Mouse (Mus musculus) midbrain, embryonic 11.5 days (tissue): ENCODE data around the gene Epha4. TPM values are rescaled to one million over a fixed set of nuclear protein-coding genes. Genes with fewer than 3 reads are reported as not detected.

Experiments used
- ATAC-seq: fragments of 200-750 bp; cut with Nextera tagmentation; 2 replicates; pipeline ENCODE4 v1.8.0; 2017; ENCODE audit warnings: moderate TSS enrichment, moderate library complexity; ENCODE audit not compliant: low FRiP score
- DNase-seq: peaks from one replicate; pipeline ENCODE4 v3.0.0; 2015; ENCODE audit warnings: low spot score; ENCODE audit errors: missing footprints
- H3K27ac ChIP-seq: fragments of 300-500 bp; sonication (generic); 2 replicates; pipeline ENCODE4 v1.5.1; 2014; ENCODE audit warnings: low read depth, low read length
- H3K27me3 ChIP-seq: fragments of 300-500 bp; sonication (generic); 2 replicates; pipeline ENCODE4 v1.6.1; 2014; ENCODE audit warnings: mild to moderate bottlenecking, low read length, moderate library complexity, mixed read lengths; ENCODE audit not compliant: control insufficient read depth, insufficient read depth
- H3K36me3 ChIP-seq: fragments of 300-500 bp; sonication (generic); 2 replicates; pipeline ENCODE4 v1.6.1; 2014; ENCODE audit warnings: mild to moderate bottlenecking, low read length, moderate library complexity, mixed read lengths; ENCODE audit not compliant: control insufficient read depth, insufficient read depth
- H3K4me1 ChIP-seq: fragments of 300-500 bp; sonication (generic); 2 replicates; pipeline ENCODE4 v1.6.1; 2014; ENCODE audit warnings: low read length; ENCODE audit not compliant: control insufficient read depth, insufficient read depth
- H3K4me2 ChIP-seq: fragments of 300-500 bp; sonication (generic); 2 replicates; pipeline ENCODE4 v1.6.1; 2014; ENCODE audit warnings: mild to moderate bottlenecking, moderate library complexity
- H3K4me3 ChIP-seq: fragments of 300-500 bp; sonication (generic); 2 replicates; pipeline ENCODE4 v1.5.1; 2014; ENCODE audit warnings: low read depth, low read length
- H3K9ac ChIP-seq: fragments of 300-500 bp; sonication (generic); 2 replicates; pipeline ENCODE4 v1.6.1; 2014; ENCODE audit warnings: low read length
- H3K9me3 ChIP-seq: fragments of 300-500 bp; sonication (generic); 2 replicates; pipeline ENCODE4 v1.6.1; 2016; ENCODE audit warnings: low read length; ENCODE audit not compliant: control insufficient read depth
- WGBS: fragments of 180-500 bp; shearing (Covaris S2); extraction: QIAGEN DNeasy Blood & Tissue Kit; methylation state at CpG from one replicate; pipeline ENCODE4 v1.1.7; 2014; 5-methylcytosine and 5-hydroxymethylcytosine counted together
- polyA plus RNA-seq: library from polyadenylated mRNA; unstranded; fragments of >200 nt; fragmentation: Nextera tagmentation; extraction: Ambion mirVana; gene quantifications from 2 replicates; pipeline ENCODE4 v1.2.1, GENCODE M21; 2014

Gene Epha4
- polyA plus RNA-seq, 1 experiment from 2014 or later: 19.4 TPM

- DNase-seq (no peak), ATAC-seq (no peak)
- no peak overlapping the region for H3K9ac ChIP-seq
- H3K9me3 ChIP-seq: no peaks in the 10 kb centered on the region
- H3K4me2 ChIP-seq: no peak overlapping the region
- H3K27ac ChIP-seq: no peak overlapping the region
- H3K4me1 ChIP-seq: no peaks in the 10 kb centered on the region
- H3K36me3 ChIP-seq: no peaks in the 10 kb centered on the region
- WGBS: 93% methylated on average over 3 of the region's 3 CpGs
- no peaks in the 10 kb centered on the region for H3K27me3 ChIP-seq
- no peak overlapping the region for H3K4me3 ChIP-seq
Observed at GRCm38 (mm10) chr1:77365850-77366249, 149.0 kb downstream of the Epha4 start.

- no peak for DNase-seq
- H3K4me3 ChIP-seq: no peak overlapping the region
- no peaks in the 10 kb centered on the region for H3K9me3 ChIP-seq
- ATAC-seq: no peak
- no peak overlapping the region for H3K4me2 ChIP-seq
- H3K4me1 ChIP-seq: no peaks in the 10 kb centered on the region
- no peak overlapping the region for H3K27ac ChIP-seq
- no peaks in the 10 kb centered on the region for H3K27me3 ChIP-seq
- 75% methylated on average over 3 of the region's 3 CpGs for WGBS
- no peaks in the 10 kb centered on the region for H3K36me3 ChIP-seq
- no peak overlapping the region for H3K9ac ChIP-seq
Observed at GRCm38 (mm10) chr1:77364596-77364995, 150.3 kb downstream of the Epha4 start.

GRCm38 (mm10) chr1:77363848-77364247, 151.0 kb downstream of the Epha4 start:
- Histone ChIP-seq H3K27ac (no peak overlapping the region), H3K4me2 (no peak overlapping the region), H3K4me1 (no peaks in the 10 kb centered on the region), H3K9me3 (no peaks in the 10 kb centered on the region), H3K9ac (no peak overlapping the region), H3K36me3 (no peaks in the 10 kb centered on the region), H3K4me3 (no peak overlapping the region), H3K27me3 (no peaks in the 10 kb centered on the region)
- WGBS: 81% methylated on average over 1 of the region's 1 CpGs
- ATAC-seq: no peak
- no peak for DNase-seq

- 97% methylated on average over 4 of the region's 4 CpGs for WGBS
- ATAC-seq: no peak
Observed at GRCm38 (mm10) chr1:77346459-77346858, 168.4 kb downstream of the Epha4 start.

GRCm38 (mm10) chr1:77343792-77344191, 171.1 kb downstream of the Epha4 start:
- Histone ChIP-seq H3K9me3 (no peaks in the 10 kb centered on the region), H3K4me1 (no peaks in the 10 kb centered on the region), H3K4me2 (no peak overlapping the region), H3K9ac (no peak overlapping the region), H3K27ac (no peak overlapping the region), H3K4me3 (no peak overlapping the region), H3K36me3 (no peaks in the 10 kb centered on the region), H3K27me3 (no peaks in the 10 kb centered on the region)
- DNase-seq (no peak), ATAC-seq (no peak)
- WGBS: 89% methylated on average over 4 of the region's 4 CpGs

More at GRCm38 (mm10) chr1:77346459-77346858, 168.4 kb downstream of the Epha4 start:
- Histone ChIP-seq H3K4me1 (no peaks in the 10 kb centered on the region), H3K36me3 (no peaks in the 10 kb centered on the region), H3K27me3 (no peaks in the 10 kb centered on the region), H3K27ac (no peak overlapping the region), H3K9ac (no peak overlapping the region), H3K4me3 (no peak overlapping the region), H3K9me3 (no peaks in the 10 kb centered on the region), H3K4me2 (no peak overlapping the region)
- no peak for DNase-seq

GRCm38 (mm10) chr1:77339701-77340100, 175.2 kb downstream of the Epha4 start:
- Histone ChIP-seq H3K9ac (no peak overlapping the region), H3K36me3 (no peaks in the 10 kb centered on the region), H3K4me3 (no peak overlapping the region), H3K9me3 (no peaks in the 10 kb centered on the region), H3K4me1 (no peaks in the 10 kb centered on the region), H3K27ac (no peak overlapping the region), H3K27me3 (no peaks in the 10 kb centered on the region), H3K4me2 (no peak overlapping the region)
- ATAC-seq (no peak), DNase-seq (no peak)
- WGBS: 84% methylated on average over 5 of the region's 5 CpGs

GRCm38 (mm10) chr1:77338346-77338745, 176.5 kb downstream of the Epha4 start:
- Histone ChIP-seq H3K4me2 (no peak overlapping the region), H3K9me3 (no peaks in the 10 kb centered on the region), H3K36me3 (no peaks in the 10 kb centered on the region), H3K27ac (no peak overlapping the region), H3K27me3 (no peaks in the 10 kb centered on the region), H3K4me1 (no peaks in the 10 kb centered on the region), H3K9ac (no peak overlapping the region), H3K4me3 (no peak overlapping the region)
- ATAC-seq: no peak
- WGBS: 64% methylated on average over 6 of the region's 6 CpGs
- DNase-seq: no peak

GRCm38 (mm10) chr1:77336937-77337336, 178.0 kb downstream of the Epha4 start:
- Histone ChIP-seq H3K4me3 (no peak overlapping the region), H3K9ac (no peak overlapping the region), H3K36me3 (no peaks in the 10 kb centered on the region), H3K27me3 (no peaks in the 10 kb centered on the region), H3K4me2 (no peak overlapping the region), H3K27ac (no peak overlapping the region), H3K4me1 (no peaks in the 10 kb centered on the region), H3K9me3 (no peaks in the 10 kb centered on the region)
- WGBS: 85% methylated on average over 7 of the region's 7 CpGs
- ATAC-seq (no peak), DNase-seq (no peak)

- no peaks in the 10 kb centered on the region for H3K4me1 ChIP-seq
- 84% methylated on average over 4 of the region's 4 CpGs for WGBS
- H3K27me3 ChIP-seq: no peaks in the 10 kb centered on the region
- ATAC-seq (no peak), DNase-seq (no peak)
- no peak overlapping the region for H3K4me2 ChIP-seq
- no peaks in the 10 kb centered on the region for H3K36me3 ChIP-seq
- no peak overlapping the region for H3K9ac ChIP-seq
- no peaks in the 10 kb centered on the region for H3K9me3 ChIP-seq
- no peak overlapping the region for H3K27ac ChIP-seq
- no peak overlapping the region for H3K4me3 ChIP-seq
Observed at GRCm38 (mm10) chr1:77318597-77319127, 196.2 kb downstream of the Epha4 start.
